Mouse (Mus musculus): Measurements from ENCODE around the gene Anapc16.
A peak's percentile ranks its signal among the peaks of the same experiment; 100 is the strongest.

Gene Anapc16

DNA sequence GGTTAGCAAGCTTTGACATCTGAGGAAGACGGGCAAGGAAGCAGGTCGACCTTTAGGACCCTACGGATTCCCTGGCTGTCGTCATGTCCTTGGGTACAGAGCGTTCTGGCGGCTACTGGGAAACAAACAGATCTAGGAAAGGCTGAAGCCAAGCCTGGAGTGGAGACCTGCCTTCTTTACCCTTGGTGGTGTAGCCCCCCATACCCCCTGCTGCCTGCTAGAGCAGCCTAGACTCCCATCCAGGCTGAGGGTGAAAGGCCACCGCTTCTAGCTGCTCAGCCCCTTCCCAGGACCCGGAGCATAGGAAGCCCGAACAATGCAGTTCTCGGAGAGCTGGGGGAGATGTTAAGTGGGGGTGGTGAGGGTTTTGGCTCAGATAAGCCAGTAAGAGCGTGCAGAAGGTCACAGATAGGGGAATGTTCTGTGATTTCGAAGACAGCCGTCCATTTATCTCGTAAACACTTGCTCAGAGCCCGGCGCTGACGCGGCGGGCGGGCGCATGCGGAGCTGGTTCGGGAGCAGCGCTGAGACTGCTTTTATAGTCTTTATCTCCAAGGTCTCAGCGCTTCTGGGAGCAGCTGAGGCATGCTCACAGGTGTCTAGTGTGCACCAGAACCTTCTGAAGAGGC is 33.0 kb downstream of the Anapc16 start:
- DNase-seq: peak; percentile 48 to 78

GRCm38 (mm10) chr10:59967309-59967942 is 35.5 kb downstream of the Anapc16 start:
- peak; percentile 74 to 86 for DNase-seq

DNA sequence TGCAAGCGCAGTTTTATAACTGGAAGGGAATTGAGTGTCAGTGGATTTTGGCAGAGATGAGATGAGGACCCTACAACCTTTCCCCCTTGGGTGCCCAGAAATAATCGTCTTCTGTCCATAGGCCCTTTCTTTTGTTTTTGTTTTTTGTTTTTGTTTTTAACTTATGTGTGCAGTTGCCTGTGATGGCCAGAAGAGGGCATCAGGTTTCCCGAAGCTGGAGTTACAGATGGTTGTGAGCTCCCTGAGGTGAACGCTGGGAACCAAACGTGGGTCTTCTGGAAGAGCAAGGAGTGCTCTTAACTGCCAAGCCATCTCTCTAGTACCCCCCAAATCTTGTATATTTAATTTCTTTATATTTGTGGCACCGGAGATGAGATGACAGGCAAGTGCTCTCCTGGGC is 36.2 kb downstream of the Anapc16 start:
- DNase-seq: no peak

DNA sequence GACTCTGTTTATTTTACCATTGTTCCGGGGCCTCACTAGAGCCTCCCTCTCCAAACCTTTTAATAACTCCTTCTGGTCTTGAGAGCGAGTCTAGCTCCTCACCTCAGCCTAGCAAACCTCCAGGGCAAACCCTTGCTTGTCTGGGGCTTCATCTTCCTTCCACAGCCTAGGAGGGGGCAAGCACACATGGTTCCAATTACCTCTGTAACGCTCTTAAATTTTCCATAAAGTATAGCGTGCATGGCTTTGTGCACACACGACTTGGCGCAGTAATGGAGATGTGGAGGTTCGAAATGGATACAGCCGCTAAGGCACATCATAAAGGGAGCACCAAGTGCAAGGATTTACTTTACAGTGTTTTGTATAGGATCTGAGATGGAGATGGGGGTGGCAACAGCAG is 37.1 kb downstream of the Anapc16 start:
- no peak for DNase-seq

DNA sequence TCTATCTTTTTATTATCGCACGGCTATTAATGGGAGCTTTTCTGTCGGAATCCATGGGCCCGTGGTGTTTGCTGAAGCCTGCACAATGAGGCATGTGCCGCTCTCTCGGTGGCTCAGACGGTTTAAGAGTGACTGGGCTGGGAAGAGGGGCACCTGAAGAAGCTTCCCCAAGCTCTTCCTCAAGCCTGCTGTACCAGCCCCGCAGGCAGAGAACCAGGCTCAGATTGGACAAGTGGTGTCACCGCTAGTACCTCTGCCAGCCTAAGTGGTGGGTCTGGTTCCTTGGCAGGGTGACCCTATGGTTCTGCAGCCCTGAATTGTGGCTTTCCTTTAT is 37.6 kb downstream of the Anapc16 start:
- no peak for DNase-seq

DNA sequence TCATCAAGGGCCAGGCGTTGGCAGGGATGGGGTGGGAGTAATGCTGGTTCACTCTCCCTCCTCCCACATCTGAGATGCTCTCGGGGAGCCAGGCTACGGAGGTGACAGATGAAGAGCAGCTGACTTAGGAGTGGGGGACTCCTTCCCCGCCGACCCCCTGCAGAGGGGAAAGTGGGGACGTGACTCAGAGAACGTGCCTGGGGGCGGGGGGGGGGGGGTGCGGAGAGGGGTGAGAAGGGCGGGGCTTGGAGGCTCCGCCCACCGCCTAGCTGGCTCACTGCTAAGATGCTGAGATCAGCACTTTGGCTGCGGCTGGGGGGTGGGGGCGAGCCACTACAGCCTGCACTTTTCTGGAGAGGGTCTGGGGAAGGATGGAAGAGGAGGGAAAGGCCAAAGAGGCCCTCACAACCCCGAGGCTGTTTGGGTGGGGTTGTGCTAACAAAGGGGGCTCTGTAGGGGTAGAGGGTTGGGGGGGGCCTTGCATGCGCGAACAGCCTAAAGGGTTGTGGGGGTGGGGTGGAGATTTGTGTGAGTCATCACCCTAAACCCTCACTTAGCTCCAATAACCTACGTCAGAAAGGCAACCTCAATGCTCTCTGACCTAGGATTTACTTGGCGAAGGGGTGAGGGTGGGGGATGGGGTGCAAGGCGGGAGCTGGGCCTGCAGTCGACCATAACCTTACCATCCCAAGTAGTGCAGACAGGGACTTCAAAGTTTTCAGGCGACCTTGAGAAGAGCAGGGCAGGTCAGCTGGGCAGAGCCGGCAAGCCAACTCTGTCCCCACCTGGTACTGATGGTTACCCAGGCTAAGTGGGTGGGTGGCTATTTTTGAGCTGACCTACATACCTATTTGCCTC is 38.2 kb downstream of the Anapc16 start:
- no peak for DNase-seq

- no peak for DNase-seq
These were observed 39.3 kb downstream of the Anapc16 start for GRCm38 (mm10) chr10:59963609-59964008.

DNA sequence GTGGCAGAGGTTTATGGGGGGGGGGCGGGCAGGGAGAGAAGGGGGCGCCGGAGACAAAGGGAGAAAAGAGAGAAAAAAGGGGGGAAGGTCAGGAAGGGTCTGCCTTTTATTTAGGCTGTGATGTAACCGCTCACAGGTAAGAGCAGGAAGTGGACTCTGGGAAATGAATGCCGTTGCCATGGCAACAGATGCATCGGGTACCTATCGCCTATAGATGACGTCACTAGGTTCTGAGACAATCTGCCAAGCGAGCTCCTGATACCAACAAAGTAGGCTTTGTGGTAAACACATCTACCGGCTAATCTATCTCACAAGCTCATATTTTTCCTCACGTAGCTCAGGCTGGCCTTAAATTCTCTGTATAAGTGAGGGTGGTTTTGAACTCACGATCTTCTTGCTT is 43.4 kb downstream of the Anapc16 start:
- no peak for DNase-seq

DNA sequence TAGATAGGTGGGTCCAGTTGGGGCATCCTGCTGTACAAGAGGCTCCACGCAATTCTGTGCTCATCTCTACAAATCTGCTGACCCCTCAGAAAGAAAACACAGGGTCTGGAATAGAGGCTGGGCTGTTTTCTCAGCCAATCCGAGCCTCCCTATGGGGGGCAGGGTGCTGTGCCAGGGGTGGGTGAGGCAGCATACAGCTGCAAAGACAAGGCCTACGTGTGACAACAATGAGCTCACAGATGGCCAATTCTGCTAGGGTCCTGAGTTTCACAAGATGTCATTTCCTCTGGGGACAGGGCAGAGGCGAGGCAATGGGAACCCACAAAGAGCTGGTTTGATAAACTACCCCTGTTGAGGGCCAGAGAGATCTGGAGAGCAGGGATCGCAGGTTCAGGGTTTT is 44.5 kb downstream of the Anapc16 start:
- no peak for DNase-seq

DNA sequence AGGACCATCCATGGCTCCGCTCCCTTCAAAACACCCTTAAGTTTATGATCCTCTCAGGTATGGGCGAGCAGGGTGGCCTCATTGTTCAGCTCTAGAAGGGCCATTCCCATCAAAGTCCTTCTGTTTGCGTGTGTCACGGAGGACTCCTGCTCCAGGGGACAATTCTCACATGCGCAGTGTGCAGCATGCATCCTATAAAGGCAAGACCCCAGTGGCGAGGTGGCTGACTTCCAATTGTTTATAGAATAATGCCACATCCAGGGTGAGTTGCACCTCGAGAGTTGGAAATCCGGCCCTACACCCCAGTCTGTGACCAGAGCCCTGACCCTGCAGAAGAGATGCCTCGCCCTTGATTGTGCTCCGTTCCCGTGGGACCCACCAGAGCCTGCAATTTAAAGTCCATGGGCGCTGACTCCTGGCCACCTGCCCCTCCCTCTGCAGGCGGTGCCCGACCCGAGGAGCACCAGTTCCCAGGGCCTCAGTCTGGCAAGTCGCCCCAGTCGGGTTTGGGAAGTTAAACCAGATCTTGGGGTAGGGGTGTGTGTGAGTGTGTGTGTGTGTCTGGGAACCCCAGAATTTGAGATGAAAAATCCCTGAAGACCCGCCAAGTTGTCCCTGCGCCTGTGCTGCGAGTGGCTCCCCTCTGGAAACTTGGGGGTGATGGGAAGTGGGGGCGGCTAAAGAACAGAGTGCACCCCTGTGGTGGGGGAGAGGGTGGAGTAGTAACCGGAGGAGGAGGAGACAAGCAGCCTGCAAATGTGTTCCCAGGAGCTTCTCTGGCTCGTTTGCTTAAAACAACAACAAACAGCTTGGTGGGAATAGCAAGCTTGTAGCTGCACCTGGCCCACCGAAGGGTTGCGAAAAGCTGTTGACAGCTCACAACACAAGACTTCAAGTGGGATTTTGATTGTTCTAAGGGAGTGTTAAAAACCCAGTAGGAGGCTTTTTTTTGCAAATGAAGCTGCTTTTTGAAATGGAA is 45.5 kb downstream of the Anapc16 start:
- DNase-seq: no peak

DNA sequence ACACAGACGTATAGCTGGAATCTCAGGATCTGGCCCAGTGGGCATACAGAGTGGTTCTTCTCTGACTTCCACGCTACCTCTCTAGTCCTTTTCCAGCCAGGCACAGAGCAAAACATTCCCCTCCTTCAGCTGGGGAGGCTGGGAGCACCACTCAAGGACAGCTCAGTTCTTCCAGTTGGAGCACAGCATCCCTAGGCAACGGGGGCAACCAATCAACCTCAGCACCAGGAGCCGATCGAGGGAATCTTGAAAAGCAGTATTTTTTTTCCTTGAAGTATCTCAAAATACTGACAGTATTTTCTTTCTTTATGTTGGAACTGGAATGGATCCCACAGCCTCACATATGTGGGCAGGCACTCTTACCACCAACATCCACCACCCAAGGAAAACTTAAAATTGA is 46.3 kb downstream of the Anapc16 start:
- no peak for DNase-seq

DNA sequence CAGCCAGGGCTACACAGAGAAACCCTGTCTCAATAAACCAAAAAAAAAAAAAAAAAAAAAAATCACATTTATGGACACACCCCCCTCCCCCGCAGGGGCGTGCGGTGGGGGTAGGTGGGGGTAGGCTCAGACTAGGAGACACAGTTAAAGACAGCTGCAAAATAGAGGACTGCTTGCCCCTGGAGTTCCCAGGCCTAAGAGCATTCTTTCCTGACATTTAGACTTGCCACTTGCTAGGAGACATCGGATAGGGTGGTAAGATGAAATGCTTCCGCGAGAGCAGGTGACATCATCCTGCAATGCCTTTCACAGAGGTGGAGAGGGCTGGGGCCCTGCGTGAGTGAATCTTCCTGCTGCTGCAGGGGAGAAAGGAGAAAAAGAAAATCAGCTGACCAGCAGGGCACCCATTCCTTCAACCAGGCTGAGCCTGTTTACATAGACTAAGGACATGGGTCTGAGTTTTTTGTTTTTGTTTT is 49.3 kb downstream of the Anapc16 start:
- no peak for DNase-seq

- DNase-seq: peak in 1 of 2 experiments; percentile 63
These were observed 50.0 kb downstream of the Anapc16 start for GRCm38 (mm10) chr10:59952781-59953563.

GRCm38 (mm10) chr10:59952152-59952780 is 50.7 kb downstream of the Anapc16 start:
- DNase-seq: peak; percentile 53 to 60

DNA sequence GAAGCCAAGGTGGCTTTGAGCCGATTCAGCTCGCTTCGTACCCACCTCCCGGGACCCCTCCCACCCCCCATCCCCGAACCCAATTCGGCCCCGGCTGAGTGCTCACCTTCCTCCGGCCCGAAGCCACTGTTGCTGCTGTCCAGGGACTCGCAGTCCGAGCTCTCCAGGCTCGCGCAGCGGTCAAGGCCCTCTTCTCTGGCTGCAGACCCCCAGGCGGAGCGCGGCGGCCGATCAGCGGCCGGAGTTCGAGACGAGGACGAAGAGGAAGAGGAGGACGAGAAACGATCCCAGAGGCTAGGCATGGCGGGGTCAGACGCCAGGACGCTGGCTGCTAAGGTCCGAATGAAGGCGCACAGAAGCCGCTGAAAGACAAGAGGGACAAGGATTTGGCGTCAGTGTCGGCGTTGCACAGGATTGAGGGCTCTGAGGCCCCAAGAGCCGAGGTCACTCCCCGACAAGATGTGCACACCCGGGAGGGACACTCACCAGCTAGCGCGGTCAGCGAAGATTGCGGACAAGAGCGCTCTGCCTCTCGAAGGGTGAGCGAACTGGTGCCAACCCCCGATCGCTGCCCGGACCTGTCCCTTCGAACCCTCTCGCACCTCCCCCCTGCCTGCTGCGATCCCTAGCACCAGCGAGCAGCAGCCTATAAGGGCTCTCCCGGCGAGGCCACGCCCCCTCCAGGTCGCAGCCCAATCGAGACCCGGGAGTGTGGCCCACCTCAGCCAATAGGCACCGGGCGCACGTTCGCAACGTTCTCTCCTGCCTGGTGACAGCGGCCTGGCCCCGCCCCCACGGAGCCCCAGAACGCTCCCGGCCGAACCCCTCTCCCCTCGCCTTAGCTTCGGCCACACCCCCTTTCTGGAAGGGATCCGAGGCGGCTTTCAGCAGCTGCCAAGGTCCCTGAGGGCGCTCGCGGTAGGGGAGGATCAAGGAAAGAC is 51.5 kb downstream of the Anapc16 start, which contains the start of gene Ddit4:
Gene Ddit4 (minus strand): TSS at position 624 of the 941 bp plus-strand sequence.
- peak; percentile 100 for DNase-seq

DNA sequence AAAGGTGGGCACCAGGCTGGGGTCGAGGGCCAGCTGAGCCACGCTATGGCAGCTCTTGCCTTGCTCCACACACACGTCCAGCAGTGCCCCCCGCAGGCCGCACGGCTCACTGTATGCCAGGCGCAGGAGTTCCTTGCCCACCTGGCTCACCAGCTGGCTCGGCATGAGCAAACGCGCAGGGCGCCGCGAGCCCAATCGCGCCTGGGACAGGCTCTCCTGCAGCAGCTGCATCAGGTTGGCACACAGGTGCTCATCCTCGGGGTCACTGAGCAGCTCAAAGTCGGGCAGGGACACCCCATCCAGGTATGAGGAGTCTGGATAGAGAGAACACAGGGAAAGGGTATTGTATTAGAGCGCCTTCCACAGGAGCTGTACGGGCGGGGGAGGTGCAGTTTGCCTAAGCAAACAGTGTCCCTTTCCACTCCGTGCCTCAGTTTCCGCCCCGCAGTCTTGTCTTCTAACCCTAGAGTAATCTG is 52.2 kb downstream of the Anapc16 start:
- DNase-seq: peak; percentile 79 to 87

DNA sequence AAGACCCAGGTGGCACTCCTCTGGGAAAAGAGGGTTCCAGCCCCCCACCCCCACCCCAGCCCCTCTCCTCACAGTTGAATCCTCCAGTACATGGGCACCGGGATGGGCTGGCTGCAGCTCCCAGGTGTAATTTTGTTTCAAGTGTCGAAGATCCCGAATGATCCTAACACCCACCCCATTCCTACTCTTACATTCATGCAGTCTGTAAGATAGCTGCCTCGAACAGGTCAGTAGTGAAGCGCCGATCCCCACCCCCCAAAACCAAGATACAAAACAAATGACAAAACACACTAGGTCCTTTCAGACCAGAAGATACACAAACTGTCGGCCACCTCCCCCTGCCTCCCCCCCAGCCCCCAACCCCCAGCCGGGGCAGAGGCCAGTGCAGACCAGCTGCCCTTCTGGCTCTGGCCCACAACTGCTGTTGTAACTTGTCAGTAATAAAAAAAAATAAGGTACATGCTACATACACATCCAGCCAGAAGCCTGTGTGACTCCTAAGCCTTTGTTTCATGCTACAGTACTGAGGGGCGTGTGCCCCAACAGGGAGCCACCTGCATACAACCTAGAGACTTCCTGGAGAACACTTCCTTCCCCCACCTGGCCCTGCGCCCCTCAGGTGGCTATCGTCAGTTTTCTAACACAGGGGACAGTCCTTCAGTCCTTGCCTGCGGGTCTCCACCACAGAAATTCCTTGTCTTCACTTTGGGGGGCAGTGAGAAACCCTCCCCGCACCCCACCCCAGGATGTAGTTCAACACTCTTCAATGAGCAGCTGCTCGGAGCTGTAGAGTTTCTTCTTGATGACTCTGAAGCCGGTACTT is 52.9 kb downstream of the Anapc16 start:
- no peak for DNase-seq

GRCm38 (mm10) chr10:59949255-59949648 is 53.7 kb downstream of the Anapc16 start:
- peak; percentile 65 to 76 for DNase-seq

All from kidney, adult 8-10 months (tissue).